ENCODE assay signal across 8 mouse cellular contexts in the genomic region with DNA sequence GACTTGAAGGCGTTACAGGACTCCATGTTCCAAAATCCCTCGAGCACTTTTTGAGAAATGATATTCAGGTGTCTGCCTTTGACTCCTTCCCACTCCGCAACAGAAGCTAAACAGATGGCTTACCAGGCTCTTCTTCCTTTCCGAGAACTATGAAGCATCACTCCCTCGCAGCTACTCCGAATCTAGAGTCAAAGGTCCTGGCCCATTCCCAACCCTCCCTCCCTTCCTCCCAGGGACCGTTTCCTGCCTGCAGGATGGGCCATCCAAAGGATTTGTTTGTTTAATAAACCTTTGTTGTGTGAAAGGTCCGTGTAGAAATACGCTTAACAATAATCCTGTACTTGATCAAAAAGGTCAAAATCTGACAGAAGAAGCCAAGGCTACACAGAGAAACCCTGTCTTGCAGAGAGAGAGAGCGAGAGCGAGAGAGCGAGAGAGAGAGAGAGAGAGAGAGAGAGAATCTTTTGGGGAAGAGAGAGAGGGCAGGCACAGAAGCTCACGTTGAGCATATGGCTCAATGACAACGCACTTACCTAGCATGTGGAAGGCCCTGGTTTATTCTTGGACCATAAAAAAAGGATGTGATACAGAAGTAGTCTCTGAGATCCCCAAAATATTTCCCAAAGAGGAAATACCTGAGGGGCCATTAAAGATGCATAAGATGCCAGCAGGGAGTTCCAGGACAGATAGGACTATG. TPM values are rescaled to one million over a fixed set of nuclear protein-coding genes. Genes with fewer than 3 reads are reported as not detected.
DNase-seq lines count a peak whose midpoint lies in the region; ATAC-seq and TF ChIP-seq lines count a peak whose summit lies in the region.

A gene (minus strand): TSS at position 149 of the 697 bp plus-strand sequence.

- H3K4me1 ChIP-seq in spleen, adult 2 months (ENCODE audit: control insufficient read depth, insufficient read depth, insufficient read length), result peaks cover 14% of the 10 kb centered on the region
- peaks cover 27% of the 10 kb centered on the region for H3K4me1 ChIP-seq in hindbrain, postnatal 0 days (ENCODE audit: insufficient read depth, low read length)

- H3K9me3 ChIP-seq in hindbrain, postnatal 0 days (ENCODE audit: low read length), result no peaks in the 10 kb centered on the region

- WGBS in spleen, adult 2 months, result 7% methylated on average over 14 of the region's 14 CpGs
- 13% methylated on average over 14 of the region's 14 CpGs for whole genome bisulfite sequencing in hindbrain, postnatal 0 days
- WGBS in macrophage (ENCODE audit: missing documents), result 18% methylated on average over 13 of the region's 14 CpGs

- H3K4me2 ChIP-seq in hindbrain, postnatal 0 days (ENCODE audit: low read depth, low read length), result peak within 1 kb of the TSS; percentile 96

- H3K36me3 ChIP-seq in spleen, adult 2 months (ENCODE audit: control insufficient read depth, insufficient read depth, low read length), result peaks cover 2% of the 10 kb centered on the region
- 0 out of 2 replicates have a peak, but pooled peaks cover 4% of the 10 kb centered on the region for H3K36me3 ChIP-seq in hindbrain, postnatal 0 days (ENCODE audit: insufficient read depth, low read length)
- H3K36me3 ChIP-seq in macrophage (ENCODE audit: inconsistent target), result peaks cover 9% of the 10 kb centered on the region

- peak within 1 kb of the TSS; percentile 95 for H3K27ac ChIP-seq in spleen, adult 2 months (ENCODE audit: insufficient read depth, low read length)
- peak within 1 kb of the TSS; percentile 99 for H3K27ac ChIP-seq in hindbrain, postnatal 0 days
- no peak within 1 kb of the TSS for H3K27ac ChIP-seq in macrophage

- TF ChIP-seq CTCF in spleen, adult 2 months (IDR thresholded peaks at IDR 0.05; ENCODE audit: extremely low read depth, insufficient read depth, insufficient read length, insufficient replicate concordance), result no peak
- no peak for TF ChIP-seq CTCF in hindbrain, postnatal 0 days (IDR thresholded peaks at IDR 0.05; ENCODE audit: low read depth)

- DNase-seq in cerebellum, adult 9-11 months, result peak; percentile 41
- DNase-seq in cerebellum, postnatal 10 days, result no peak
- no peak for DNase-seq in spleen, adult 2 months (ENCODE audit: low read depth in 1 of 2, low spot score in 2 of 2)
- DNase-seq in spleen, postnatal 4 days (ENCODE audit: low spot score in 2 of 2), result no peak
- no peak for DNase-seq in hindbrain, postnatal 0 days (ENCODE audit: low spot score)
- DNase-seq in ovary, postnatal 14 days (ENCODE audit: low spot score), result no peak
- no peak for DNase-seq in frontal cortex, postnatal 36 days (ENCODE audit: low spot score in 2 of 2)

- H3K4me3 ChIP-seq in spleen, adult 2 months (ENCODE audit: extremely low read depth, insufficient read depth, insufficient read length), result peak within 1 kb of the TSS; percentile 98
- peak within 1 kb of the TSS; percentile 66 for H3K4me3 ChIP-seq in hindbrain, postnatal 0 days (ENCODE audit: low read length)
- H3K4me3 ChIP-seq in macrophage (ENCODE audit: inconsistent target), result peak within 1 kb of the TSS; percentile 50

- TF ChIP-seq POLR2A in spleen, adult 2 months (IDR thresholded peaks at IDR 0.05; ENCODE audit: low read depth, low read length), result no peak

- peaks cover 36% of the 10 kb centered on the region for H3K79me2 ChIP-seq in macrophage (ENCODE audit: inconsistent target)

- no peaks in the 10 kb centered on the region for H3K27me3 ChIP-seq in spleen, adult 2 months (ENCODE audit: control insufficient read depth, insufficient read depth, low read length)
- H3K27me3 ChIP-seq in hindbrain, postnatal 0 days (ENCODE audit: insufficient read depth, low read length), result no peaks in the 10 kb centered on the region

- H3K9ac ChIP-seq in hindbrain, postnatal 0 days (replicated peaks; ENCODE audit: low read length), result peak within 1 kb of the TSS; percentile 82

- ATAC-seq in hindbrain, postnatal 0 days, result no peak

RNA-seq across cellular contexts. Expression of the gene that starts here (rescaled TPM):
- polyA plus RNA-seq in spleen, adult 2 months (2012; rRNA removed), result 5.3 and 6.8 TPM in 2 replicates
- total RNA-seq in hindbrain, postnatal 0 days (2014; rRNA removed), result 17.4 and 18.5 TPM in 2 replicates
- 16.0 and 16.1 TPM in 2 replicates for polyA plus RNA-seq in hindbrain, postnatal 0 days (2015; fragmentation: Nextera tagmentation; extraction: Ambion mirVana)
- 1 to 10 TPM in 7 of 26 experiments, under 1 TPM in 16, not detected in 3; 0.15 to 4.3 (median 0.56) TPM for total RNA-seq in macrophage (2018; cell fraction: chromatin; rRNA removed)
- total RNA-seq in macrophage (2018; cell fraction: cytosol; rRNA removed), result 1 to 10 TPM in 24 of 26 experiments, under 1 TPM in 2; 0.76 to 3.8 (median 1.9) TPM
- 1 to 10 TPM in 15 of 26 experiments, under 1 TPM in 11; 0.44 to 3.7 (median 1.1) TPM for total RNA-seq in macrophage (2018; cell fraction: nucleus; rRNA removed)
- polyA plus RNA-seq in macrophage (2018), result 0.80 to 3.3 TPM (median 2.9 TPM) in 3 replicates
